Mouse (Mus musculus) adrenal gland, postnatal 10 days (tissue): ENCODE data around the gene H2-DMb2. TPM values are rescaled to one million over a fixed set of nuclear protein-coding genes. Genes with fewer than 3 reads are reported as not detected.

Source experiments
- DNase-seq: peaks from one replicate; pipeline ENCODE4 v3.0.0; 2021; ENCODE audit warnings: mixed read lengths
- long read RNA-seq, 2 experiments: library from polyadenylated mRNA; stranded (forward); transcript quantifications; one replicate each; pipeline ENCODE4 v2.0.0; 2021
- total RNA-seq, 2 experiments: library from RNA; stranded (reverse); gene quantifications; 2 replicates each; pipeline ENCODE4 v1.2.3; 2021

Gene H2-DMb2
- total RNA-seq, result 1 to 10 TPM; 4.5 to 4.8 TPM
- long read RNA-seq, experiment 1, partial matches to known transcripts, result 2 of 4 reads
- long read RNA-seq, experiment 1, other reads (novel, unspliced or antisense), result 0 of 4 reads
- long read RNA-seq, experiment 2, result 0 reads

DNA sequence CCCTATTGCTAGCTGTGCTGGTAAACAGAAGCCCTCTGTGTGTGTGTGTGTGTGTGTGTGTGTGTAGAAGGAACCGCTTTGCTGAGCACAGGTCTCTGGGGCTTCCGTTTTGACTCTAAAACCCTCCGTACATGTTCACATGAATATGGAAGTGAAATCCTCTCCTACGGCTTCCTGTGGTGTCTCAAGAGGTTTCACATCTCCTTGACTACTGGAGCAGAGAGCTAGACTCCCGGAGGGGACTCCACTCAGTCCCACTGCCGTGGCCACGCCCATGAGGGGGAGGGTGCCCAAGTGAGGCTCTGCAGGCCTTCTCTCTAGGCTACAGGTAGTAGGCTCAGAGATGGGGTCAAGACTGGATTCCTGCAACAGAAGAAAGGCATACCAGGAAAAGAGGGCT lies at the start of gene H2-DMb2:
H2-DMb2 (plus strand) TSS at position 275 of the 400 bp plus-strand sequence.
- DNase-seq, result peak; percentile 46

DNA sequence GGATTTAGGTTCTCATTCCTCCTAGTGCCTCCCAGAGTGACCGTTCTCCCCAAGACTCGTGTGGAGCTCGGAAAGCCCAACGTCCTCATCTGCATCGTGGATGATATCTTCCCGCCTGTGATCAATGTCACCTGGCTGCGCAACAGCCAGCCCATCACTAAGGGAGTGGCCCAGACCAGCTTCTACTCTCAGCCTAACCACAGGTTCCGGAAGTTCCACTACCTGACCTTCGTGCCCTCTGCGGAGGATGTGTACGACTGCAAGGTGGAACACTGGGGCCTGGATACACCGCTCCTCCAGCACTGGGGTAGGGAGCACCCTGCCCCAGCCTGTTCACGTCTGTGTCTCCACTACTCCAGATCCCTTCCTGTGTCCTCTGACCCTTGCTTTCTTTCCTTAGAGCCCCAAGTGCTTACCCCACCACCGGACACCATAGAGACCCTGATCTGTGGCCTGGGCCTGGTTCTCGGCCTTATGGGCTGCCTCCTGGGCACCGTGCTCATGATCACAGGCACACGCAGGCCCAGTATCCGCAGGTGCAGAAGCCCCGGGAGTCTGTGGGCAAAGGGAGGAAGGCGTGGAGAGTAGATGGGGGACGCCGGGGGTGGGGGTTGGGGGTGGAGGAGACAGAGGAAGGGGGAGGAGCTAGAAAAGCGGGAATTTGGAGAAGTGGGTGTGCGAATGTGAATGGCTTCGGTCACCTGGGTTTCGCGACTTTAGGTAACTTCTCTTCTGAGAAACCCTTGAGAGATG lies 48.6 kb upstream of the H2-DMb2 start:
- DNase-seq, result no peak

DNA sequence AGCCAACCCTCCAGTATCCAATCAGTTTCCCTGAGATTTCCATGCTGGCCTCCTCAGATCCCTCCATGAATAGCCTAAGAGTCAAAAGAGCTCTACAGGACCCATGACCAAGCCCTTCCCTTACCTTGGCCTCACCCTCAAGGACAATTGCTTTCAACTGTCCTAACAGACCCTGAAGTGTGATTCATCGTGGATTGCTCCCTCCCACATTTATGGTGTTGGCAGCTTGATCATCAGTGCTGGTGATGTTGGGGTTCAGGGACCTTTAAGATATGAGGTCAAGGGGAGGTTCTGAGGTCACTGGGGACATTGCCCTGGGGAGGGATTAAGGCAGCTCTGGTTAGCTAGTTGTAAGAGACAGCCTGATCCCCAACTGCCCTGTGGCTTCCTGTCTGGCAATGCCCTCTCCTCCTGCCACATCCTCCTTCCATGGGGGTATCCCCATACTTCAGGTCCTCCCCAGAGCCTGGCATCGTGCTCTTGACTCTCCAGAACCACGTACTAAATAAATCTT lies 46.6 kb upstream of the H2-DMb2 start:
- no peak for DNase-seq

DNA sequence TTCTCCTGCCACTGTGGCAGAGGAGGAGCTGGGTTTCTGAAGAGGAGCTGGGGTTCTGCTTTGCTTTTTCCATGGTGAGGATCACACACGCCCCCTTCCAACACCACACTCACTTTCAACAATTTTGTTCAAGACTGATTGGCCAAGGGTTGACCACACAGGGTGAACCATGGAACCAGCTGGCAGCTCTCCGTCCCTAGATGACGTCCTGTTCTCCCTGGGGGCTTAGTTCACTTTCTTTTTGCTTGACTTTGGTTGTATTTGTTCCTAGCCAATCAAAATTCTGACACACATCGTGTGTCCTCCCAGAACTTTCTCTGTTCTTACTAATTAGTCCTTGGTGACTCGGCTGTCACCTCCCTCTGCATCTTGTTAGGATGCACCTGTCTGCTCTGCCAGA lies 45.8 kb upstream of the H2-DMb2 start:
- peak; percentile 56 for DNase-seq

DNA sequence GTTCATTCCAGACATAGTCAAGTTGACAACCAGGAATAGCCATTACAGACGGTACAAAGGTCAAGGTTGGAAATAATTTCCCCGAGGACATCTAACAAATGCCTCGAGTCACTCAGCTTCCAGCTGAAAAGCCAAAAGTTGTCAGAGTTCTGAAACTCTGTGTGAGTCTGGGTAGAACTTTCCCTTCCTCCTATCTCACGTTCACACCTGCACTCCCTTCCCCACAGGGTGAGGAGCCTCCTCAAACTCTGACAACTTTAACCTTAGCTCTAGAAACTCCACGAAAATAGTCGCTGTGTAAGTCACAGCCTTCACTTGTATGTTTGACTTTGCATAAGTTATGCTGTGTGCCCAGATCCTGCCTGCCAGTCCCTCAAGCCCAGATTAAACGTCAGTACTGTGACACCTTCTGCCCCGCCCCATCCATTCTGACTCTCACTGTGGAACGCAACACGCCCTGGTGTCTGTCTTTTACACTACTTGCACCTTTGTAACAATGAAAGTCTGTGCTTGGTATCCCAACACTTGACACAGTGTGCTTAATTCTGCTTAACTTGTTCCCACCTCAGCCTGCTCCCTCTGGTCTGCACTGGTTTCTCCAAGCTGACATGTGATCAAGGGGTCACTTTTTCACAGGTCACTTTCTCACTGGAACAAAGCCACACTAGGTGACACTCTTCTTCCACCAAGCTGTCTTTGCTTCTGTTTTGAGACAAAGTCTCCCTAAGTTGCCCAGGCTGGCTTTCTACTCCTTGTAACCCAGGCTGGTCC lies 44.2 kb upstream of the H2-DMb2 start:
- no peak for DNase-seq

DNA sequence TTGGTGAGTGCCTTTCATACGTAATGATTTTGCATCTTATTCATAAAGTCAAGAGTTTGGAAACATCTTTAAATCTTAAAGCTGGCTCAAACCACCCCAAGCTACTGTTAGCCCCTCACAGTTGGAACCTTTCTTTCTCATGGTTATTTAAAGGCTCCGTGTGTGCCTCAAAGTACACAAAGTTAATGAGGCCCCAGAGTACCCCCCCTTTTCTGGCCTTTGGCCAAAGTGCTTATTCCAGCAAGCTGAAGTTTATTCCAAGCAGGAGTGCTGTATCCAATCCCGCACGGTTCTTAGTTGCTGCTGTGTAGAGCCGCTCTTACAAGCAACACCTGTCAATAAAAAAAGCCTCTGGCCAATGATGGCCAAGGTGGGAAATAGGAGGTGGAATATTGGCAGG lies 43.6 kb upstream of the H2-DMb2 start:
- no peak for DNase-seq

DNA sequence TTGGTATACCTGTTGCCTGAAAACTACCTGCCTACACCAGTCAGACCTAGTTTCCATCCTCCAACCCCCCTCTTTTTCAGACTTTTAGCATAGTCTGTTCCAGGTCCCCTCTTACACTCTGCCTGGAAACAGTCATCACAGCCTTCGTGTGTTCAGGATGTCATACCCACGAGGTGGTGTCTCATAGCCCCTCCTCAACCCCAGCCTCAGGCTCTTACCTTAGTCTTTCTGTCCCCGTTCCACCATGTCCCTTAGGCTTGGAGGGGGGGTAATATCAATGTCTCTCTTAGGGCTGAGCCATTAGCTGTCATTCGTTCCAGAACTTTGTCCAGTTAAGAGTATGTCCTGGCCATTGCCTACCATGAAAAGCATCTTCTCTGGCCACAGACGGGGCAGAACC lies 41.9 kb upstream of the H2-DMb2 start:
- no peak for DNase-seq

DNA sequence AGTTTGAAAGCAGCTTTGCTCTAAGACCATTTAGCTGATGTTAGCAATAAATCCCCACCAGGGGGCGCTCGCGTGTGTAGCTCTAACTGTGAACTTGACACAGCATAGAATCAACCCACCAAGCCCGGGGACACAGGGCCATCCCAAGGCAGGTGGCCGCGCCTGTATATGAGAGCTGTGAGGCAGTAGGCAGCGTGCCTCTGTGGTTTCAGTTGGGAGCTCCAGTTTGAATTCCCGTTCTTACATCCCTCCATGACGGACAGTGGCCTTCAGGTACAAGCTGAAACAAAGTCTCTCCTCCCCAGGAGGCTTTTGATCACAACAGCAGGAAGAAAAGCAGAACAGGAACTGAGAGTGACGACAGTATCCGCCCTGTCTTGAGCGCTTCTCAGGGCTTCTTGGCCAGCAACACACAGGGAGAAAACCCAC lies 41.5 kb upstream of the H2-DMb2 start:
- peak; percentile 97 for DNase-seq

DNA sequence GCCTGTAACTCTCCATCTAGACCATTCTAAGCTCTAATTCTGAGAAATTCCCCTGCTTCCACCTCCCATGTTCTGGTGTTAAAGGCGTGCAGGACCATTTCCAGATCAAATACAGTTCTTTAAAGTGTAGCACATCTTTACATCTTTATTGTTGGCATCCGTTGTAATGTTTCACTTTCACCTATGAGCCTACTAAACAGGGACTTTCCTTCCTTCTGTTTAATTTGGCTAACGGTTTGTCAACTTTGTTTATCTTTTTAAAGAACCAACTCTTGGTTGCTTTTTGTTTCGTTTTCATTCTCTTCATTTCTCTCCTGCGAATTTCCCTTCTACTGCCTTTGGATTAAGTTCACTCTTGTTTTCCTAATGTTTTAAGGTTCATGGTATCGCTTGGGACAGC lies 40.3 kb upstream of the H2-DMb2 start:
- no peak for DNase-seq

DNA sequence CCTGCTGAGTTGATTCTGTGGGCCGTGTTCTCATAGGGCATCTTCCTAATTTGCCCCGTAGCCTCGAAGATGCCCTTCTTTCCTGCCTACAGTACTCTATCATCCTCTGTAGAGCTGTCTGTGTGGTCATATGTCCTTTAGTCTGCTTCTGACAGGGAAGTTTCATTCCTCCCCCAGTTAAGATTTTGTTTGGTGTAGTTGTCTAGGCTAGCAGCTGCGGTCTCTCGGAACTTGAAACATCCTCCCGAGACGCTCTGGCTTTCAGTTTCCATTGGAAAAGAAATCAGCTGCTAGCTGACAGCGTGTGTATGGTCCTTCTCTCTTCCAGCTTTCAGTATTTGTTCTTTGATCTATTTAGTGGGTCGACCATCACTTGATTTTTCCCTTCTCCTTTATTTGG lies 38.3 kb upstream of the H2-DMb2 start:
- DNase-seq, result no peak

DNA sequence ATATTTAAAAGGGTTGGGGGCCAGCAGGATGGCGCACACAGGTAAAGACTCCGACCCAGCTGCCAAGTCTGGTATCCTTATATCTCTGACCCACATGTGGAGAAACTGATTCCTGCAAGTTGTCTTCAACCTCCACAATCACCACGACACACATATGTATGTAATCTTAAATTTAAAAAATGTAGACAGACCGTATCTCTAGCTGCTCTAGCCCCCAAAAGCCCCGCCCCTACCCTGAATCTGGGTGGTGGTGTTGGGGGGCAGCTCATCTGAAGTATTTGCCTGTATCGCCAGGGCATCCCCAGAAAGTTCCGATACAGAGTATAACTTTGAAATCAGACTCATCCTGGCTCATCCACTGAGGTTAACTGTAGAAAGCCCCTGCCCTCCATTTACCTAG lies 36.6 kb upstream of the H2-DMb2 start:
- DNase-seq, result no peak

DNA sequence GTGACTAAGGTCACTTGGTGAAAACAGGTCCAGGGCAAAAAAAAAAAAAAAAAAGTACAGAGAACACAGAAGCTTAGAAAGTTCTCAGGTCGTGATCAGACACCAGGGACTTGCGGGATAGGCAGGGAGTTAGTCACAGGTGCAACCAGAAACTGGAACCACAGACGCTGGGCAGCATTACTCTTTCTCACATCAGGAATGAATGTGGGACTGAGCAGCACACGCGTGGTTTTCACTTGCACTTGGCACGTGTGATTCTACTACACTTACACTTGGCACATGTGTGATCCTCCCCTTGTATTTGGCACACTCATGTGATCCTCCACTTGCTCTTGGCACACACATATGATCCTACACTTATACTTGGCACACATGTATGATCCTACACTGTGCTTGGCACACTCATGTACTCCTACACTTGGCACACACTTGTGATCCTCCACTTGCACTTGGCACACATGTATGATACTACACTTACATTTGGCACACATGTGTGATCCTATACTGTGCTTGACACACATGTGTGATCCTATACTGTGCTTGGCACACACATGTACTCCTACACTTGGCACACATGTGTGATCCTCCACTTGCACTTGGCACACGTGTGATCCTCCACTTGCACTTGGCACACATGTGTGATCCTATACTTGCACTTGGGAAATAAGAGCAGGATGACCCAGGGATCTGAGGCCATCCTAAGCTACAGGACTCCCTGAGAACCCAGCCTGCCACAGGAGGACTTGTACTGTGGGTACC lies 35.8 kb upstream of the H2-DMb2 start:
- DNase-seq, result no peak

DNA sequence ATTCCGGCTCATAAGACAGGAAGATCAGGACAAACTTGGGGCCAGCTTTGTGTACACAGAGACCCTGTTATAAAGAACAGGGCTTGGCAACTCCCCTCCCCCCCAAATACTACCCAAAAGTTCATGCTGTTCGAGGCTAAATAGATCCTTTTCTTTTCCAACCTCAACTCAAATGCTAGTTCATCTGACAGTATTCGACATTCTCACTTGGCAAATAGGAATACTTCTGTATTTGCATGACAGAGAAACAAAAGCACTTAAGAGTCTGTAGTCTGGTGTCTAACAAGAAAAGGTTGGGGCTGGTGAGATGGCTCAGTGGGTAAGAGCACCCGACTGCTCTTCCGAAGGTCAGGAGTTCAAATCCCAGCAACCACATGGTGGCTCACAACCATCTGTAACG lies 34.6 kb upstream of the H2-DMb2 start:
- DNase-seq, result no peak

DNA sequence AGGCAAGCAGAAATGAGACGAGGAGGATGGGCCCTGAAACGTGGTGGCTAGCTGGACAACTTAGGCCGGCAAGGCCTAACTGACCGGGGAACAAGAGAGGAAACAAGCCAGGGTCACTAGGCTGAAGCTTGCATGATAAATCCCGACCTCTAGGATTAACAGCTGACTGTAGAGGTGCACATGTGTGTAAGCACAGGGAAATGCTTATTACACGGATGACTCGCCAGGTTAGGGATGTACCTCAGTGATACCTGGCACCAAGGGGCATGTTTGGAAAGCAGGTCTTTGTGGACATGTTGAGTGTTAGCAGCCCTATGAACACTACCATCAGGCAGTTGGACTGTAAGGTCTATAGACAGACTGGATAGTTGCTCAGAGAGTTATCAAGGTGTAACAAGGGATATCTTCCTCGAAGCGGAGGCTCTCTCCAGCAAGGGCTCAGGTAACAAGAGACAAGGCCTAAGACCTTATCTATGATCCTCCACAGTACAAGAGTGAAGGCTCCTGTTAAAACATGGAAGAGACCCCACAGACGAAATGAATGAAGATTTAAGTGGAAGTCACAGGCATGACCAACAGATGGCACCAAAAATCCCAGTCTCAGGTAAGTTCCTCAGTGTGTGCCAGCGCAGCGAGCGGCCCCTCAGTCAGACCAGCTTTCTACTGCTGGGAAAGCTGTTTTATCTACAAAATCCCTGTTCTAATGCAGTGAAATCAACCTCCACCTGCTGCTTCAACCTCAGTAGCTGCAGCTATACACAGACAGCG lies 33.9 kb upstream of the H2-DMb2 start:
- DNase-seq, result no peak

DNA sequence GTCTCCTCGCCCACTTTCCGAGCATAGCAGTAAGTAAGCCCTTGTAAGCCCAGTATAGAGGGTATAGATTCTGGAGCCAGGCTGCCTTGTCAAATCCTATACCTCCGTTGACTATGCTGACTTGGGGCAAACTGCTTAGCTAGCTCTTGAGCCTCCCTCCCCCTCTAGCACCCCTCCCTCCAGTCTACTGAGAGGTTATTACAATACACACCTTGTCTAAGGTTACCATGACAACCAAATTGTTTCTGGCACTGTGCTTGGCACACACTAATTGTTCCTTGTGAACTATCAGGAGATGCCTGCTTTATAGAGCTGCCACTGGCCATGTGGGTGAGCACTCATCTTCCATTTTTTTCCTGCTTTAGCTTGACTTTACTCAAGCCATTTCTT lies 33.3 kb upstream of the H2-DMb2 start:
- DNase-seq, result no peak

DNA sequence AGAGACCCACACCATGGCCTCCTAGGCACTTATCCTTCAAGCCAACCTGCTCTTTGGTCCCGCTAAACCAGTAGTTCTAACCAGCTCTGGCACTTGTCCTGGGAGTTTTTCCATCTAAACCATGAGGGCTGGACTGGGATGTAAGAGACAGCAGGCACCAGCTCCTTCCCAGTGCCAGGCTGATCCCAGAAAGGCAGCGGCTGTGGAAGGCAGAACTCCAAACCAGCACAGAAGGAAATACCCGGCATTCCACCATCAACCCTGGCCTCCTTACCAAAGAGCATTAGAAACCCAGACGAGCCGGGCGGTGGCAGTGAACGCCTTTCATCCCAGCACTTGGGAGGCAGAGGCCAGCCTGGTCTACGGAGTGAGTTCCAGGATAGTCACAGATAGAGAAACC lies 32.8 kb upstream of the H2-DMb2 start:
- no peak for DNase-seq

DNA sequence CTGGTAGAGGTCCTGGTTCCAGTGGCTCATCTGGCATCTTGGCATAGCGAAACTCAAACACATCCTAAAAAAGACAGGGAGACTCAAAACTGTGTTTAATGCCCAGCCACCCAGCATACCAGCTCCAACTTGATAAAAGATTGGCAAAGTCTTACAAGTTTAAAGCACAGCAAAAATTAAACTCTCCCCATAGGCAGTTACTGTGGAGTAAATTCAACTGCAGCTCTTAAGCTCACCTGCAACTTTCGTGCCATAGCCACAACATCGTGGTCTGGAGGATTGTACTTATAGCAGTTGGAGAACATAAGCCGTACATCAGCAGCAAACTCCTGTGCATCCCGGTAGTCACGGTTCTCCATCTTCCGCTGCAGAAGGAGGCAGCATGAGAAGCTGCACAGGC lies 29.0 kb upstream of the H2-DMb2 start:
- no peak for DNase-seq

DNA sequence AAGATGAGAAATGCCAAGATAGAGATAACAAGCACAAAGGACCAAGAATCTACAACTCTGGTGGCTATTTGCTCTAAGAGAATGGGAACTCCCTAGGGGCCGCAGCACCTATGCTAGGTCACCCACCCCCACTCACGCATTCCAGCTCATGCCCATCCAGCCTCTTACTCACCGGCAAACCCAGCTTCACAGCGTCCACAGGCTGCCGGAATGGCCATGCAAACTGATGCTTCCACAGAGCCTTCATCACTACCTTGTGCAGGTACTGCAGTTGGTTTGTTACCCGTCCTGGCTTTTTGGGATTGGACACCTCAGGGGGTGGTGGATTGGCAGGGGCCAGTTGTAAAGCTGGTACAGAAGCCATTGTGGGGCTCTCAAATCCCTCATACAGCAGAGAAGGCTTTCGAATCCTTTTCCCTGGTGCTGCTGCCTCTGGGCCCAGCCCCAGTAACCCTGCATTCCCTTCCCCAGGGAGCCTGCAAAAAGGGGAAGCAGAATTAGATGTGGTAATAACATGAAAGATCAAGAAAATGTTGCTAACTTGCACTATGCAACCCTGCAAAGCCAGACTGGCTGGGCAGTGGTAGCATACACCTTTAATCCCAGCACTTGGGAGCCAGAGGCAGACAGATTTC lies 26.3 kb upstream of the H2-DMb2 start:
- peak; percentile 41 for DNase-seq

DNA sequence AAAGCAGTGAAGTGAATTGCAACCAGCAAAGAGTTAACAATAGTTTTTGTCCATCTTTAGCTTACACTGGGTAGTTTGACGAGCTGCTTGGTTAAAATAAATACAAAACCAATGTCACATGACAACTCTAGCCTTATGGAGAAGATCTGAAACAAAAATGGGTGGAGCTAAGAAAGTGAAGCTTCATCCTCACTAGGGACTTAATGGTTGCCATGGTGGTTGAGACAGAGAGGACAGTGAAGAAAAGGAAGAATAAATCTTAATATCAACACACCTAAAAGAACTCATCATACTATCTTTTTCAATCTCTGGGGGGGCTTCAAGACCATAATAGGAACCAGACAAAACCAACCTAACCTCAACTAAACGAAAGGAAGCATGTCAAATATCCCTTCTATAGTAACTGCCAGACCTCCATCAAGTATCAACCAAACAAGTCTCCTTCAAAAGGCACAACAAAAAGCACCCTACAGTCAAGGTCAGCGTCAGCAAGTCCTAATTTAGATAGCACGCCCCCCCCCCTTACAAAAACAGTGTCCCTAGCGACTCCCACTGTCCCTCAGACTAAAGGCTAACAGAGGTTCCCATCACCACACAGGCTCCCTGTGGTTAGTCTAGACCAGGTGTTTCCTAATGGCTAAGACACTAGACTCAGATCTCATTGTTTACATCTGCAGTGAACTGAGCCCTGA lies 25.5 kb upstream of the H2-DMb2 start:
- DNase-seq, result no peak

DNA sequence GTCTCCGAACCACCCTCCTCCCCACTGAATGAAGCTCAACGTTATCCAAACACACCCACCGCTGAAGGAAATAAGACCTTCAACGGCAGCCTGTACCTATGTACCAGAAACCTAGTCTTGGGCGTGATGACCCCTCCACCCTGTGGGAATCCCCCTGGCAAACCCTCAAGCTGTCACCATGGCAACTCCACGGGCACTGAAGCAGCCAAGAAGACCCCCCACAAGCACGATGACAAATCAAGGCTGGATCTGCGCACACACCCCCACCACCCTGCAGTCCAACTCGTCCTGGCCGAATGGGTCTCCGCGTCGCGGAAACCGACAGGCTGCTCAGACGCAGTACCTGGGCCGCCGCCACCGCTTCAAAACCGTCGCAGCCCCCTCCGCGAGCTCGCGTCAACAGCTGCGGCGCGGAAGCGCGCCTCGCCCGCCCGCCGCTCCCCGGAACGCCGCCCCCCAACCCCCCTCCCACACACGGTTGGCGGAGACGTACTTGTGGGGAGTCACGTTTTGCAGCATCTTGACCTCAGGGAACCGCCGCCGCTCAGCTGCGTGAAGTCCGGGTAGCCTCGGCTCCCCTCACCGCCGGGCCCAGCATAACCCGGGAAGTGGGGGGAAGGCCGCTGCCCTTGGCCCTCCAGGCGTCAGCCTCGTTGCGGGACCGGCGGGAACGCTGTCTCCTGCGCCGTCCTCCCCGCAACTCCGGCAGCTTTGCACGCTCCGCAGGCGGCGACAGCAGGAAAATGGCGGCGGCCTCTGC lies 24.8 kb upstream of the H2-DMb2 start:
- DNase-seq, result peak; percentile 49
